In the genomic region with DNA sequence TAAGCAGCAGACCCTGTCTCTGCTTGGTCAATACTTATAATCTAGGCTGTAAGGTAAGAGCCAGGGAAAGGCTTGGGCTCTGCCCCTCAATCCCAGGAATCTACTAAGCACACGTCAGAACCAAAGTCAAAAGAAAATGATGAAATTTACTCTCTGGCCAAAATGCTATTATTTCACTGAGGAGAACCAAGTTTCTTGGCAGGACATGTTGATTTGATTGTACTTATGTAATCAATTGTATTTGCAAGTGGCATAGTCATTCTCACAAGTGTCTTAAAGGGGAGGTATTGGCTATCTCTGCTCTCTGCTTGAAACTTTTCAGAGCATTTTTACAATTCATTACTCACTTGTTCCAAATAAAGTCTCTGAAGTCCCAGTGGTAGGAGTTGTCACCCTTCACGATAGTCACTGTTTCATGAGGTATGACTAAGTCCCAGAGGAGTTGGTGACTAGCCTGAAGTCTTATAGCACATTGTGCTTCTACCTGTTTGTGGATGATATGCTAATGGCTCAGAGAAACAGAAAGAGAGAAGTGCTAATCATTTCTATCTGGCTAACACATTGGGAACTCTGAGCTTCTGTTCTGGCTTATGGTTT, we compare ENCODE assay signal across 28 mouse cellular contexts.
DNase-seq lines count a peak whose midpoint lies in the region; TF ChIP-seq lines count a peak whose summit lies in the region.
"Had no signal": no experiment of that assay in that cellular context is flagged by ENCODE, and none has a peak within 500 bp of the region (broad histone marks: within the 10 kb centered on the region; RNA-seq: fewer than 3 reads in every experiment).

No protein-coding gene starts in this region.

- peak overlapping the region; percentile 60 for H3K27ac ChIP-seq in layer of hippocampus, adult 2 months
- H3K27ac ChIP-seq: embryonic facial prominence, embryonic 10.5 days; embryonic facial prominence, embryonic 13.5 days; forebrain, embryonic 10.5 days; forebrain, embryonic 13.5 days; heart, embryonic 15.5 days; hindbrain, embryonic 10.5 days; hindbrain, embryonic 13.5 days; intestine, embryonic 15.5 days had no signal

- no peaks in the 10 kb centered on the region for H3K27me3 ChIP-seq in splenic B cell, adult 2 months (ENCODE audit: control insufficient read depth, insufficient read depth, low read length, poor library complexity, severe bottlenecking)
- H3K27me3 ChIP-seq: embryonic facial prominence, embryonic 13.5 days; forebrain, embryonic 13.5 days; heart, embryonic 15.5 days; hindbrain, embryonic 13.5 days; intestine, embryonic 15.5 days had no signal

- H3K4me3 ChIP-seq in layer of hippocampus, adult 2 months = no peak overlapping the region
- H3K4me3 ChIP-seq: embryonic facial prominence, embryonic 10.5 days; embryonic facial prominence, embryonic 13.5 days; forebrain, embryonic 10.5 days; forebrain, embryonic 13.5 days; heart, embryonic 15.5 days; hindbrain, embryonic 10.5 days; hindbrain, embryonic 13.5 days; intestine, embryonic 15.5 days had no signal

- DNase-seq in layer of hippocampus, adult 2 months (ENCODE audit: low spot score in 2 of 2) = no peak
- DNase-seq in layer of hippocampus, postnatal 36 days = no peak
- DNase-seq in B cell, adult 2 months = peak; percentile 23 to 34
- peak; percentile 29 for DNase-seq in adipocyte (ENCODE audit: low spot score)
- peak; percentile 63 for DNase-seq in splenic B cell, adult 2 months (ENCODE audit: low read depth, low spot score)
- DNase-seq in lung, postnatal 4 days = no peak
- no peak for DNase-seq in ovary, adult 18-20 months (ENCODE audit: low spot score)
- DNase-seq: adrenal gland, adult 8-10 months; adrenal gland, postnatal 36 days; cerebellum, adult 11 months; cerebellum, adult 2 months; cerebellum, adult 9-11 months; cerebellum, postnatal 36 days; embryo, embryonic 11 days; forebrain, postnatal 0 days; gastrocnemius, postnatal 10 days; gastrocnemius, postnatal 36 days; heart, postnatal 10 days; heart, postnatal 36 days; kidney, adult 11 months had no signal

- TF ChIP-seq CTCF in layer of hippocampus, adult 2 months (conservative IDR thresholded peaks at IDR 0.05) = no peak

- H3K36me3 ChIP-seq in splenic B cell, adult 2 months (ENCODE audit: control insufficient read depth, insufficient read depth, low read length, poor library complexity, severe bottlenecking) = no peaks in the 10 kb centered on the region
- H3K36me3 ChIP-seq: embryonic facial prominence, embryonic 10.5 days; embryonic facial prominence, embryonic 13.5 days; forebrain, embryonic 10.5 days; heart, embryonic 15.5 days; hindbrain, embryonic 10.5 days; hindbrain, embryonic 13.5 days; intestine, embryonic 15.5 days had no signal

Comparison
In these comparisons a context has a peak if more than half of its experiments do, and no peak if none do; other contexts are left out.
1. DNase-seq: peak in B cell, adult 2 months (2 of 2), adipocyte (single experiment) and splenic B cell, adult 2 months (single experiment); none in layer of hippocampus, adult 2 months (0 of 2), layer of hippocampus, postnatal 36 days (0 of 2), lung, postnatal 4 days (0 of 2) and ovary, adult 18-20 months (single experiment).